Mouse (Mus musculus) induced T-regulatory cell, adult 2 months (primary cell): ENCODE measurements at regions not wholly inside any gene's neighbourhood (a gene's known extent, or its start where the extent isn't known, plus 50 kb on each side); places are given as distances from the start of the nearest gene placed in this dataset.

Experiments used
- DNase-seq: peaks from one replicate; pipeline ENCODE4 v3.0.0-alpha.2; 2012; ENCODE audit warnings: low read depth

- DNase-seq, result peak; percentile 48
These were observed 68.0 kb upstream of the Ppm1b start for GRCm38 (mm10) chr17:84888525-84888924.

GRCm38 (mm10) chr17:84890871-84891599, 65.5 kb upstream of the Ppm1b start:
- DNase-seq, result no peak

- DNase-seq, result peak; percentile 73
These were observed 63.1 kb upstream of the Ppm1b start for GRCm38 (mm10) chr17:84893273-84894033.

GRCm38 (mm10) chr17:84895526-84895925, 61.0 kb upstream of the Ppm1b start:
- DNase-seq, result no peak

GRCm38 (mm10) chr17:84896572-84896971, 60.0 kb upstream of the Ppm1b start:
- no peak for DNase-seq

GRCm38 (mm10) chr17:84898407-84898806, 58.1 kb upstream of the Ppm1b start:
- DNase-seq, result no peak

GRCm38 (mm10) chr17:84903625-84904337, 52.8 kb upstream of the Ppm1b start:
- no peak for DNase-seq
